Mouse (Mus musculus) midbrain, embryonic 10.5 days (tissue): ENCODE results near the gene Mapk13. TPM values are rescaled to one million over a fixed set of nuclear protein-coding genes. Genes with fewer than 3 reads are reported as not detected.
"Not testable (repeated sequence)": the region's sequence is repeated elsewhere in the genome, so short reads cannot be mapped to it uniquely, and the experiment has no call there.

ENCODE experiments used
- DNase-seq: peaks from one replicate; pipeline ENCODE4 v3.0.0-alpha.2; 2017; ENCODE audit warnings: low spot score
- H3K27ac ChIP-seq: fragments of 300-500 bp; sonication (generic); replicated peaks from 2 replicates; pipeline ENCODE4 v1.5.1; 2016; ENCODE audit warnings: mild to moderate bottlenecking
- H3K27me3 ChIP-seq: fragments of 300-500 bp; sonication (generic); 2 replicates; pipeline ENCODE4 v1.6.1; 2016; ENCODE audit warnings: low read depth, mild to moderate bottlenecking; ENCODE audit not compliant: poor library complexity, severe bottlenecking
- H3K36me3 ChIP-seq: fragments of 300-500 bp; sonication (generic); 2 replicates; pipeline ENCODE4 v1.6.1; 2016; ENCODE audit warnings: mild to moderate bottlenecking, moderate library complexity
- H3K4me1 ChIP-seq: fragments of 300-500 bp; sonication (generic); 2 replicates; pipeline ENCODE4 v1.6.1; 2016
- H3K4me3 ChIP-seq: fragments of 300-500 bp; sonication (generic); 2 replicates; pipeline ENCODE4 v1.5.1; 2016; ENCODE audit warnings: mild to moderate bottlenecking, moderate library complexity
- H3K9me3 ChIP-seq: fragments of 300-500 bp; sonication (generic); replicated peaks from 2 replicates; pipeline ENCODE4 v1.6.1; 2016; ENCODE audit warnings: mild to moderate bottlenecking
- WGBS: fragments of 180-500 bp; shearing (Covaris S2); methylation state at CpG from one replicate; pipeline ENCODE4 v1.1.7; 2016; 5-methylcytosine and 5-hydroxymethylcytosine counted together
- polyA plus RNA-seq: library from polyadenylated mRNA; unstranded; fragments of >200 nt; fragmentation: Nextera tagmentation; extraction: Ambion mirVana; gene quantifications from 2 replicates; pipeline ENCODE4 v1.2.1, GENCODE M21; 2016

Mapk13 gene
- 2.3 and 4.0 TPM in 2 replicates for polyA plus RNA-seq

DNA sequence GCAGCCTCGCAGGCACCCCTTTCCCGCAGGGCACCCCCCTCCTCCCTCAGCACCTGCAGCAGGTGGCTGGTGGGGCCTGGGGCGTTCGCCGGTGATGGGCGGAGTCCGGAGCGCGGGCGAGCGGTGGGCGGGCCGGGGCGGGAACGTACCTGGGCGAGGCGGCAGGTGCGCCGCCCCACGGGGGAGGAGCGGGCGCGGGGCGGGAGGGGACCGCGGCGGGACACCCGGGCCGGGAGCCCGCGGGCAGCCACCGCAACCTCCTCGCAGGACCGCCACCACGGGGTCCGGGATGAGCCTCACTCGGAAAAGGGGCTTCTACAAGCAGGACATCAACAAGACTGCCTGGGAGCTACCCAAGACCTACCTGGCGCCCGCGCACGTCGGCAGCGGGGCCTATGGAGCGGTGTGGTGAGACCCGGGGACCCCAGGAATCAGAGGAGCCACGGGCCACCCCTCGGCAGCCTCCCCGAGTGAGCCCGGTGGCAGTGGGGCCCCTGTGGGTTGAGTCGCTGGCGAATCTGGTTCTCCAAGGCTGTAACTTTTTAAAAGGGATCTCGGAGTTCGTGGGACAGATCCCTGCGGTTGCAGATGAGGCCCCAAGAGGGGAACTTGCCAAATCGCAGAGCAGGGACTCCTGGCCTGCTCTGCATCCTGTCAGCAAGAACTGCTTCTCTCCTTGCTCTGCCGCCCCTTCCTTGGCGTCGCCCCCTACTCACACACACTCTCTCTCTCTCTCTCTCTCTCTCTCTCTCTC lies at the start of gene Mapk13:
Mapk13 (plus strand) TSS at position 177 of the 754 bp plus-strand sequence.
- WGBS = 3% methylated on average over 57 of the region's 58 CpGs
- Histone ChIP-seq H3K9me3 (0 out of 2 replicates have a peak, but pooled peaks cover 2% of the 10 kb centered on the region), H3K36me3 (no peaks in the 10 kb centered on the region), H3K27ac (peak within 1 kb of the TSS; percentile 52; the same call in 1 of the 2 replicates), H3K27me3 (peaks cover 47% of the 10 kb centered on the region), H3K4me3 (peak within 1 kb of the TSS; percentile 58), H3K4me1 (peaks cover 19% of the 10 kb centered on the region)
- peak; percentile 38 for DNase-seq

- H3K4me1 ChIP-seq = no peaks in the 10 kb centered on the region
- H3K9me3 ChIP-seq = no peaks in the 10 kb centered on the region
- H3K4me3 ChIP-seq = no peak within 1 kb of the TSS
- peaks cover 95% of the 10 kb centered on the region for H3K36me3 ChIP-seq
- no peak within 1 kb of the TSS for H3K27ac ChIP-seq
- 96% methylated on average over 4 of the region's 4 CpGs for WGBS
- no peak for DNase-seq
- H3K27me3 ChIP-seq = no peaks in the 10 kb centered on the region
Observed at GRCm38 (mm10) chr17:28725783-28726182, 43.3 kb upstream of the Mapk13 start, which contains the start of gene AC170998.1. Gene AC170998.1, plus strand, starts transcription at chr17:28726083.

GRCm38 (mm10) chr17:28727511-28727910 lies 41.6 kb upstream of the Mapk13 start:
- DNase-seq, H3K9me3 ChIP-seq, H3K27me3 ChIP-seq, H3K27ac ChIP-seq, H3K4me3 ChIP-seq, H3K4me1 ChIP-seq: not testable (repeated sequence)
- H3K36me3 ChIP-seq = peaks cover 96% of the 10 kb centered on the region
- WGBS = 93% methylated on average over 11 of the region's 11 CpGs

DNA sequence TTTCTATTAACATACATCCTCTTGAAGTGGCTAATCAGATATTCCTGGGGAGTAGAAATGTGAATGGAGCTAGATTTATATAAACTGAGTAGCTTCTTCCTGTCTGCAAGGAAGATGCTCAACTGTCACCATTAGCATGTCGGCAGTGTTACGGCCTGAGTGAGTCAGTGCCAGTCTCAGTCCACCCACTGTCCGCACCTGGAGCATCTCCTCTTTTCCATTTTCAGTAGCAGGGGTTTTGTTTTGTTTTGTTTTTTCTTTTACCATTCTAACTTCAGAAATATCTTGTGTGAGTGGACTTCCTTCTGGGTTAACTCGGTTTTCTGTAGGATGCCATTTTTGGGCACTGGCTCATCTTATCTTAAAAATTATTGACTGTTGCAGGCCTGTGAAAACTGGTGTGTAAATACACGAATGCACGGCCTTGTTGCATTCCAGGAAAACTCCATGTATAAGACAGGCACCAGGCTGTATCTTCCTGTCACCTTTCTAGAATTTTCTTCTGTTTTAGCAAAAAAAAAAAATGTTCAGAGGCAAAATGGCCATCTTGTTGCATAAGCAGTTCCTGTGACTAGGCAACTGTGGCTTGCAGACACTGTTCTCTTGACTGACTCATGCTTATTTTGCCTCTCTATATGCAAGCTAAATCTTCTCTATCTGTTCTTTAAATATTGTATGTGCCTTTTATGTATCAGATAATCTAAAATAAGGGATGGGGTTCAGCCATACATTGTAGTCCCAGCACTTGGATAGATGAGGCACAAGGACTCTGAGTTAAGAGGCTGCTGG lies 33.6 kb upstream of the Mapk13 start:
- no peaks in the 10 kb centered on the region for H3K27me3 ChIP-seq
- H3K4me3 ChIP-seq = no peak overlapping the region
- H3K4me1 ChIP-seq = 0 out of 2 replicates have a peak, but pooled peaks cover 4% of the 10 kb centered on the region
- no peak overlapping the region for H3K27ac ChIP-seq
- H3K9me3 ChIP-seq = no peaks in the 10 kb centered on the region
- WGBS = 91% methylated on average over 6 of the region's 6 CpGs
- peaks cover 84% of the 10 kb centered on the region for H3K36me3 ChIP-seq
- DNase-seq = no peak

GRCm38 (mm10) chr17:28736486-28736885 lies 32.6 kb upstream of the Mapk13 start:
- H3K9me3 ChIP-seq = no peaks in the 10 kb centered on the region
- H3K4me1 ChIP-seq = 0 out of 2 replicates have a peak, but pooled peaks cover 4% of the 10 kb centered on the region
- no peak overlapping the region for H3K4me3 ChIP-seq
- WGBS = 81% methylated on average over 4 of the region's 4 CpGs
- DNase-seq = no peak
- H3K36me3 ChIP-seq = peaks cover 84% of the 10 kb centered on the region
- H3K27ac ChIP-seq = no peak overlapping the region
- no peaks in the 10 kb centered on the region for H3K27me3 ChIP-seq

DNA sequence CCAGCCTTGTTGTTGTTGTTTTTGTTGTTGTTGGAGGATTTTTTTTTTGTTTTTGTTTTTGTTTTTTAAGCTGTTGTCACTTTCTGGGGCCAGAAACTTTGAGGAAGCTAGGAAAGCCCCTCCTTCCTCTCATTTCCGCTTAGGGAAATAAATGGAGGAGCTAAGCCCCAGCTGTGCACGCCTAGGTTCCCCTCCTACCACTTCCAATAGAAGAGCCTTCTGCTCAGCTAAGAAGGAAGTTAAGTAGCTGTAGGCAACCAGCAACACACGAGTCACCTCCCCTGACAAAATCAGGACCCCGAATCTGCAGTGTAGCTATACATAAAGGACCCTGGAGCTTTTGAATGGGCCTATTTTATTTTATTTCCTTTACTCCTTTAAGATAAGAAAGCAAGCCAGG lies 31.1 kb upstream of the Mapk13 start:
- H3K4me3 ChIP-seq = no peak overlapping the region
- no peaks in the 10 kb centered on the region for H3K27me3 ChIP-seq
- H3K27ac ChIP-seq = no peak overlapping the region
- peaks cover 84% of the 10 kb centered on the region for H3K36me3 ChIP-seq
- WGBS = 84% methylated on average over 4 of the region's 4 CpGs
- H3K4me1 ChIP-seq = 0 out of 2 replicates have a peak, but pooled peaks cover 4% of the 10 kb centered on the region
- DNase-seq = no peak
- no peaks in the 10 kb centered on the region for H3K9me3 ChIP-seq

DNA sequence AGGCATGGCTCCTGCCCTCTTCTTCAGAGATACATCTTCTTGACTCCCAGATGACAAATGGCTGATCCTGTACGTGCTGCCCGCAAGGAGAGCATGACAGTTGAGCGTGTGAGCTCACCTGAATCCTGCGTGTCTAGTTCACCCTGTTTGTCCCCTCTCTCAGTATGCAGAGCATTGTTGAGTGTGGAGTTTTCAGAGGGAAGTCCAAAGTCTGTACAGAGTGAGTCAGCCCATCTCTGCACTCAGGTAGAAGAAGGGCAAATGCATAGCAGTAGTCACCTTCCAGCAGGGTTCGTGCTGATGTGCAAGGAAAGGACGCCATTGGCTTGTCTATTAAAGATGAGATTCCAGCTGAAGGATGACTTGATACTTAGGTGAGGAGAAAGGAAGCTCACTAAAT lies 29.9 kb upstream of the Mapk13 start:
- no peaks in the 10 kb centered on the region for H3K9me3 ChIP-seq
- no peak overlapping the region for H3K27ac ChIP-seq
- WGBS = 98% methylated on average over 6 of the region's 6 CpGs
- DNase-seq = no peak
- H3K27me3 ChIP-seq = no peaks in the 10 kb centered on the region
- 0 out of 2 replicates have a peak, but pooled peaks cover 4% of the 10 kb centered on the region for H3K4me1 ChIP-seq
- H3K4me3 ChIP-seq = no peak overlapping the region
- peaks cover 89% of the 10 kb centered on the region for H3K36me3 ChIP-seq

- no peak for DNase-seq
- Histone ChIP-seq H3K27ac (no peak overlapping the region), H3K4me3 (no peak overlapping the region), H3K4me1 (no peaks in the 10 kb centered on the region), H3K27me3 (no peaks in the 10 kb centered on the region), H3K9me3 (no peaks in the 10 kb centered on the region), H3K36me3 (peaks cover 96% of the 10 kb centered on the region)
- 95% methylated on average over 11 of the region's 11 CpGs for WGBS
Observed at GRCm38 (mm10) chr17:28743145-28743866, 25.8 kb upstream of the Mapk13 start.

GRCm38 (mm10) chr17:28743916-28744315 lies 25.2 kb upstream of the Mapk13 start:
- Histone ChIP-seq H3K9me3 (no peaks in the 10 kb centered on the region), H3K4me1 (no peaks in the 10 kb centered on the region), H3K36me3 (peaks cover 100% of the 10 kb centered on the region), H3K27me3 (no peaks in the 10 kb centered on the region), H3K27ac (no peak overlapping the region), H3K4me3 (no peak overlapping the region)
- DNase-seq = no peak
- WGBS = 88% methylated on average over 9 of the region's 9 CpGs

DNA sequence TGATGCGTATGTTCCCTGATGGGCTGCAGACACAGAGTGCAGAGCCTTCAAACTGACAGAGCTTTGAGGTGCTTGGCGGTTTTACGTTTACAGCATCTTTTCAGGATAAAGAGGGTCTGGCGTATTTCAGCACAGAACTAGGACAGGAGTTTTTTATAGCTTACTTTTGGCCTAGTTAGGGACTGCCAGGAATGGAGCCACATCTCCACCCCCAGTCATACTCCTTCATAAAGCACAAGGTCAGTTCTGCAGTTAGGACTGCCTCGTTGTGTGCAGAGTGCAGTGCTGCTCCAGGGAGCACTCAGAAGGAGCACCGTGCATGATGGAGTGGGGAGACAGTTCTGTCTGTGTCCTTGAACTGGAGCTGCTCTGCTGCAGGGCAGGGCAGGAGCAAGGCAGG lies 23.3 kb upstream of the Mapk13 start:
- Histone ChIP-seq H3K27me3 (no peaks in the 10 kb centered on the region), H3K4me3 (no peak overlapping the region), H3K9me3 (no peaks in the 10 kb centered on the region), H3K4me1 (no peaks in the 10 kb centered on the region), H3K27ac (no peak overlapping the region), H3K36me3 (peaks cover 83% of the 10 kb centered on the region)
- WGBS = 93% methylated on average over 6 of the region's 6 CpGs
- no peak for DNase-seq

- peaks cover 61% of the 10 kb centered on the region for H3K36me3 ChIP-seq
- H3K9me3 ChIP-seq = no peaks in the 10 kb centered on the region
- 96% methylated on average over 4 of the region's 4 CpGs for WGBS
- no peaks in the 10 kb centered on the region for H3K27me3 ChIP-seq
- H3K4me1 ChIP-seq = no peaks in the 10 kb centered on the region
- H3K27ac ChIP-seq = no peak overlapping the region
- H3K4me3 ChIP-seq = no peak overlapping the region
- no peak for DNase-seq
Observed at GRCm38 (mm10) chr17:28748001-28748400, 21.1 kb upstream of the Mapk13 start.

DNA sequence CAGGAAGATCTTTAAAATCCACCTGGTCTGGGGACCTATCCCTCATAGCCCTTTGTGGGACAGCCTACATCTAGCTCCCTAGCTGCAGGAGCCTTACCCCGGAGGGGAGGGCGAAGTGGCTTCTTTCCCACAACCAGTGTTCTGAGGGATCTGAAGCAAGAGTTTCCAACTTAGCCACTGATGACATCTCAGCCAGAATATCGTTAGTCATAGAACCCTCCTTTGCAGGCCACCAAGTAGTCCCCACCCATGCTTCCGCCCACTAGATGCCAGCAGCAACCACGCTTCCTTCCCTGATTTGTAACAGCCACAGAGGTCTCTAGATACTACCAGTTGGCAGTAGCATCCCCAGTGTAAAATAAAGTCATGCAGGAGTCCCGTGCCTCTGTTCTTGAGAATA lies 18.5 kb upstream of the Mapk13 start:
- Histone ChIP-seq H3K27me3 (no peaks in the 10 kb centered on the region), H3K4me3 (no peak overlapping the region), H3K27ac (no peak overlapping the region), H3K9me3 (no peaks in the 10 kb centered on the region), H3K36me3 (peaks cover 35% of the 10 kb centered on the region), H3K4me1 (no peaks in the 10 kb centered on the region)
- DNase-seq = no peak
- 88% methylated on average over 6 of the region's 6 CpGs for WGBS
